Mouse (Mus musculus) adrenal gland, adult 2 months (tissue): Measurements from ENCODE around the gene Pphln1. TPM values are rescaled to one million over a fixed set of nuclear protein-coding genes. Genes with fewer than 3 reads are reported as not detected.
"Not testable (repeated sequence)": the region's sequence is repeated elsewhere in the genome, so short reads cannot be mapped to it uniquely, and the experiment has no call there.

Source experiments
- DNase-seq: peaks from one replicate; pipeline ENCODE4 v3.0.0; 2021
- long read RNA-seq: library from polyadenylated mRNA; stranded (forward); transcript quantifications from one replicate; pipeline ENCODE4 v2.0.0, GENCODE M21; 2021
- polyA plus RNA-seq: library from polyadenylated mRNA; depleted of rRNA; stranded (reverse); fragments of >200 nt; gene quantifications from 2 replicates; pipeline ENCODE4 v1.2.3, GENCODE M21; 2012; rRNA removed
- total RNA-seq, 2 experiments: library from RNA; stranded (reverse); gene quantifications; 2 replicates each; pipeline ENCODE4 v1.2.3; 2021

The Pphln1 gene
- total RNA-seq (10 to 100 TPM; 34.4 to 43.3 TPM), polyA plus RNA-seq (3.3 and 5.2 TPM in 2 replicates)
- long read RNA-seq, partial matches to known transcripts: 1 of 13 reads
- long read RNA-seq, other reads (novel, unspliced or antisense): 9 of 13 reads

GRCm38 (mm10) chr15:93397826-93398698 lies at the start of gene Pphln1, which contains the start of gene Zcrb1:
TSS of gene Pphln1 (plus strand) at chr15:93398350.
TSS of gene Zcrb1 (minus strand) at chr15:93398334.
- DNase-seq: peak; percentile 93

GRCm38 (mm10) chr15:93358346-93359095 lies 39.6 kb upstream of the Pphln1 start:
- no peak for DNase-seq

- DNase-seq: no peak
Observed at GRCm38 (mm10) chr15:93365561-93365960, 32.6 kb upstream of the Pphln1 start.

GRCm38 (mm10) chr15:93368558-93368957 lies 29.6 kb upstream of the Pphln1 start:
- no peak for DNase-seq

GRCm38 (mm10) chr15:93371838-93372237 lies 26.3 kb upstream of the Pphln1 start:
- no peak for DNase-seq

GRCm38 (mm10) chr15:93372525-93373119 lies 25.5 kb upstream of the Pphln1 start:
- DNase-seq: not testable (repeated sequence)

GRCm38 (mm10) chr15:93375696-93376095 lies 22.5 kb upstream of the Pphln1 start:
- DNase-seq: no peak

GRCm38 (mm10) chr15:93379177-93379576 lies 19.0 kb upstream of the Pphln1 start:
- DNase-seq: no peak

- DNase-seq: no peak
Observed at GRCm38 (mm10) chr15:93381337-93381736, 16.8 kb upstream of the Pphln1 start.

GRCm38 (mm10) chr15:93397269-93397668 lies 881 bp upstream of the Pphln1 start:
- DNase-seq: no peak

GRCm38 (mm10) chr15:93398699-93399540 lies 770 bp downstream of the Pphln1 start:
- DNase-seq: no peak

GRCm38 (mm10) chr15:93401446-93401845 lies 3.3 kb downstream of the Pphln1 start:
- DNase-seq: no peak

GRCm38 (mm10) chr15:93402730-93403129 lies 4.6 kb downstream of the Pphln1 start:
- DNase-seq: no peak

GRCm38 (mm10) chr15:93404849-93405248 lies 6.7 kb downstream of the Pphln1 start:
- no peak for DNase-seq

GRCm38 (mm10) chr15:93405446-93405986 lies 7.4 kb downstream of the Pphln1 start:
- DNase-seq: no peak

GRCm38 (mm10) chr15:93406492-93406891 lies 8.3 kb downstream of the Pphln1 start:
- DNase-seq: no peak

- no peak for DNase-seq
Observed at GRCm38 (mm10) chr15:93412445-93412844, 14.3 kb downstream of the Pphln1 start.

GRCm38 (mm10) chr15:93414456-93414855 lies 16.3 kb downstream of the Pphln1 start:
- DNase-seq: no peak

- DNase-seq: no peak
Observed at GRCm38 (mm10) chr15:93416300-93416699, 18.1 kb downstream of the Pphln1 start.

GRCm38 (mm10) chr15:93420596-93420995 lies 22.4 kb downstream of the Pphln1 start:
- DNase-seq: no peak

GRCm38 (mm10) chr15:93422537-93422936 lies 24.4 kb downstream of the Pphln1 start:
- DNase-seq: no peak
